ENCODE assay signal across 17 mouse cellular contexts in the genomic region with DNA sequence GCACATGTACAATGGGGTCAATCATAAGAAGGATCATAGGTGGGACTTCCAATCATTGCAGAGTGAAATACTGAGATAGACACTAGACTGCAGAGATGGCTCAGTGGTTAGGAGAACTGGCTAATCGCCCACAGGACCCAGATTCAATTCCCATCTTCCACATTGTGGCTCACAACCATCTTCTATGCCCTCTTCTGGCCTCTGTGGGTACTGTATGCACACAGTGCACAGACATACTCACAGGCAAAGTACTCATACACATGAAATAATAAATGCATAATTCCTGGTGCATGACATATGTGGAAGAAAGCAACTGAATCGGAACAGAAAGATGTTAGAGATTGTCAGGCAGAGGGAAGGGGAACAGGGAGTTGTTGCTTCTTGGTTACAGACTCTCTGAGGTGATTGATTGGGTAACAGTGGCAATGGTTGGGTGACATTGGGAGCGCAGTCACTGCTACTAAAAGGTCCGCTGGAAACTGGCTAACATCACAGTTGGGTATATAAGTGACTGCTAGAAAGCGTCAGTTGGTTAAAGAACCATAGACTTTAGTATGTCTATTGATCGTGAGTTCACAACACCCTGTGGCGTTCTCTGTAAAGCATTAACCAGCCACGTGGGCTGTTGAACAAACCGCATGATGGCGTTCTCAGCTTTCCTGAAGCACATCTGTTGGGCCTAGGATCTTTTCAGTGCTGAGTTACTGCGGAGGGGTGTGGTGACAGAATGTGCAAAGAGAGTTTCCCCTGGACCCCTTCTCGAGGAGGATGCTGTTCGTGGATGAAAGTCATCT.
A peak's percentile ranks its signal among the peaks of the same experiment; 100 is the strongest.
DNase-seq lines count a peak whose midpoint lies in the region; ATAC-seq and TF ChIP-seq lines count a peak whose summit lies in the region.
"Had no signal": no experiment of that assay in that cellular context is flagged by ENCODE, and none has a peak within 500 bp of the region (broad histone marks: within the 10 kb centered on the region; RNA-seq: fewer than 3 reads in every experiment).

No protein-coding gene starts in this region.

- H3K79me2 ChIP-seq in CH12.LX (replicated peaks; ENCODE audit: control insufficient read depth, extremely low read depth, insufficient read depth, poor library complexity, severe bottlenecking), result no peaks in the 10 kb centered on the region

- H3K9me3 ChIP-seq in kidney, embryonic 15.5 days (replicated peaks), result no peaks in the 10 kb centered on the region
- H3K9me3 ChIP-seq in CH12.LX (replicated peaks; ENCODE audit: low read length), result peaks cover 3% of the 10 kb centered on the region
- no peaks in the 10 kb centered on the region for H3K9me3 ChIP-seq in liver, embryonic 15.5 days (replicated peaks)
- H3K9me3 ChIP-seq: embryonic facial prominence, embryonic 12.5 days; forebrain, embryonic 13.5 days; midbrain, embryonic 13.5 days; neural tube, embryonic 13.5 days had no signal

- TF ChIP-seq CTCF in CH12.LX (conservative IDR thresholded peaks at IDR 0.05 in 1 of 2, IDR thresholded peaks at IDR 0.05 in 1 of 2; ENCODE audit: low read depth in 2 of 2, low read length in 2 of 2) (0 out of 4 replicates have a peak, but pooled peaks of 1 of the 2 experiments have one; percentile 16), Patski (IDR thresholded peaks at IDR 0.05) (peak; percentile 53)

- dilution Hi-C loops in CH12.LX (cut with MboI; ENCODE audit: extremely low pct_ligation_motif_present, extremely low pct_unique_long_range_greater_than_20kb, low sequenced_read_pairs), result no loop called here

- H3K27me3 ChIP-seq in kidney, embryonic 15.5 days, result no peaks in the 10 kb centered on the region
- H3K27me3 ChIP-seq in CH12.LX (replicated peaks) (no peaks in the 10 kb centered on the region), Patski (no peaks in the 10 kb centered on the region)
- H3K27me3 ChIP-seq in liver, embryonic 15.5 days, result no peaks in the 10 kb centered on the region
- H3K27me3 ChIP-seq: embryonic facial prominence, embryonic 12.5 days; forebrain, embryonic 13.5 days; midbrain, embryonic 13.5 days; neural tube, embryonic 13.5 days had no signal

- CTCF ChIA-PET in Patski (lab: Charles Lee), result no interaction called here

- no peak for TF ChIP-seq EP300 in CH12.LX (IDR thresholded peaks at IDR 0.05; ENCODE audit: low read length)

- H3K4me1 ChIP-seq in kidney, embryonic 15.5 days, result peaks cover 25% of the 10 kb centered on the region
- 0 out of 4 replicates have a peak, but pooled peaks cover 0 to 3% of the 10 kb centered on the region in 2 experiments for H3K4me1 ChIP-seq in CH12.LX (ENCODE audit: control insufficient read depth in 1 of 2, insufficient read depth in 2 of 2)
- peaks cover 30% of the 10 kb centered on the region for H3K4me1 ChIP-seq in liver, embryonic 15.5 days (replicated peaks)
- H3K4me1 ChIP-seq: forebrain, embryonic 13.5 days; neural tube, embryonic 13.5 days had no signal

- DNase-seq in kidney, postnatal 10 days, result no peak
- no peak for DNase-seq in CH12.LX (ENCODE audit: extremely low read depth)
- no peak for DNase-seq in Patski (ENCODE audit: low read depth, low spot score)
- no peak for DNase-seq in frontal cortex, postnatal 10 days (ENCODE audit: low spot score in 2 of 2)
- DNase-seq in left cerebral cortex, postnatal 25 days (ENCODE audit: low spot score in 2 of 2), result no peak
- DNase-seq: adrenal gland, postnatal 14 days; cerebellum, postnatal 25 days; gastrocnemius, postnatal 10 days; thymus, postnatal 36 days had no signal

- 79% methylated on average over 13 of the region's 13 CpGs for WGBS in kidney, embryonic 15.5 days
- 72% methylated on average over 13 of the region's 13 CpGs for WGBS in liver, embryonic 15.5 days (ENCODE audit: insufficient replicate concordance)

- TF ChIP-seq RAD21 in CH12.LX (IDR thresholded peaks at IDR 0.05; ENCODE audit: low read depth, low read length), result no peak; the same call in 1 of the 2 replicates

- ATAC-seq in kidney, embryonic 15.5 days (replicated peaks; ENCODE audit: low FRiP score), result 0 out of 2 replicates have a peak, but pooled peaks have one; percentile 12
- ATAC-seq in Patski, result no peak
- ATAC-seq in liver, embryonic 15.5 days (ENCODE audit: insufficient read depth), result peak; percentile 41; the same call in 1 of the 2 replicates
- ATAC-seq: CD4-positive, CD25-positive, alpha-beta regulatory T cell, adult 4 months; forebrain, embryonic 13.5 days; midbrain, embryonic 13.5 days had no signal

- H3K27ac ChIP-seq in kidney, embryonic 15.5 days, result peak overlapping the region; percentile 64
- H3K27ac ChIP-seq in CH12.LX (ENCODE audit: insufficient read depth, low read depth), result no peak overlapping the region
- H3K27ac ChIP-seq in liver, embryonic 15.5 days (replicated peaks), result peak overlapping the region; percentile 45
- H3K27ac ChIP-seq: embryonic facial prominence, embryonic 12.5 days; forebrain, embryonic 13.5 days; midbrain, embryonic 13.5 days; neural tube, embryonic 13.5 days had no signal

- intact Hi-C loops in left cerebral cortex, postnatal 25 days (cut with DNase I), result no loop called here

- POLR2A ChIA-PET in Patski (lab: Charles Lee), result no interaction called here

- H3K4me3 ChIP-seq in kidney, embryonic 15.5 days (replicated peaks), result no peak overlapping the region
- H3K4me3 ChIP-seq in CH12.LX (replicated peaks in 1 of 3; ENCODE audit: low read depth in 2 of 3, low read length in 2 of 3, poor library complexity in 1 of 3), result no peak overlapping the region
- no peak overlapping the region for H3K4me3 ChIP-seq in liver, embryonic 15.5 days (replicated peaks)
- H3K4me3 ChIP-seq: embryonic facial prominence, embryonic 12.5 days; forebrain, embryonic 13.5 days; midbrain, embryonic 13.5 days; neural tube, embryonic 13.5 days had no signal

- no peak overlapping the region for H3K4me2 ChIP-seq in kidney, embryonic 15.5 days
- no peak overlapping the region for H3K4me2 ChIP-seq in CH12.LX (ENCODE audit: insufficient read depth, low read depth, poor library complexity, severe bottlenecking)
- H3K4me2 ChIP-seq in liver, embryonic 15.5 days, result no peak overlapping the region
- H3K4me2 ChIP-seq: embryonic facial prominence, embryonic 12.5 days; forebrain, embryonic 13.5 days; heart, embryonic 11.5 days; midbrain, embryonic 13.5 days; neural tube, embryonic 13.5 days had no signal

- no peaks in the 10 kb centered on the region for H3K36me3 ChIP-seq in kidney, embryonic 15.5 days
- peaks cover 0 to 30% of the 10 kb centered on the region in 2 experiments for H3K36me3 ChIP-seq in CH12.LX (replicated peaks in 1 of 2; ENCODE audit: control insufficient read depth in 1 of 2, insufficient read depth in 1 of 2, low read length in 1 of 2)
- H3K36me3 ChIP-seq in liver, embryonic 15.5 days (replicated peaks), result no peaks in the 10 kb centered on the region
- H3K36me3 ChIP-seq: embryonic facial prominence, embryonic 12.5 days; midbrain, embryonic 13.5 days; neural tube, embryonic 13.5 days had no signal

- no peak overlapping the region for H3K9ac ChIP-seq in kidney, embryonic 15.5 days
- H3K9ac ChIP-seq in CH12.LX (ENCODE audit: insufficient read depth, low read depth), result no peak overlapping the region
- H3K9ac ChIP-seq in liver, embryonic 15.5 days, result no peak overlapping the region
- H3K9ac ChIP-seq: embryonic facial prominence, embryonic 12.5 days; forebrain, embryonic 13.5 days; midbrain, embryonic 13.5 days; neural tube, embryonic 13.5 days had no signal

- TF ChIP-seq POLR2A in CH12.LX (IDR thresholded peaks at IDR 0.05; ENCODE audit: low read depth, low read length), result no peak

- in situ Hi-C loops in CH12.LX (cut with MboI; ENCODE audit: low pct_ligation_motif_present, low pct_unique_long_range_greater_than_20kb, low sequenced_read_pairs) (no loop called here), Patski (cut with MboI; ENCODE audit: low pct_unique_long_range_greater_than_20kb) (no loop called here)

TF ChIP-seq in CH12.LX, 34 proteins besides CTCF, POLR2A, EP300 and RAD21:
- TF ChIP-seq UBTF (IDR thresholded peaks at IDR 0.05; ENCODE audit: low read depth, low read length) (no peak), SMC3 (IDR thresholded peaks at IDR 0.05; ENCODE audit: low read depth, low read length) (peak; percentile 22), HCFC1 (IDR thresholded peaks at IDR 0.05; ENCODE audit: low read depth, low read length) (no peak)
